Mouse (Mus musculus) olfactory bulb, adult 2 months (tissue): Measurements from ENCODE around the gene Cbarp. TPM values are rescaled to one million over a fixed set of nuclear protein-coding genes. Genes with fewer than 3 reads are reported as not detected.

Experiments used
- H3K27ac ChIP-seq: fragments of 200-500 bp; 2 replicates; pipeline ENCODE4 v1.5.1; 2012; ENCODE audit warnings: low read depth, low read length; ENCODE audit not compliant: insufficient read depth
- H3K4me1 ChIP-seq: fragments of 200-500 bp; 2 replicates; pipeline ENCODE4 v1.6.1; 2012; ENCODE audit warnings: low read length; ENCODE audit not compliant: control insufficient read depth, insufficient read depth
- H3K4me3 ChIP-seq: fragments of 200-500 bp; 2 replicates; pipeline ENCODE4 v1.5.1; 2012; ENCODE audit warnings: mild to moderate bottlenecking, low read depth, low read length, moderate library complexity; ENCODE audit not compliant: insufficient read depth
- CTCF ChIP-seq: fragments of 200-500 bp; IDR thresholded peaks from 2 replicates; pipeline ENCODE4 v1.5.1; 2012; ENCODE audit warnings: low read depth, mild to moderate bottlenecking, low read length, moderate library complexity; ENCODE audit not compliant: insufficient read depth
- POLR2A ChIP-seq: fragments of 200-500 bp; IDR thresholded peaks from 2 replicates; pipeline ENCODE4 v1.6.1; 2012; ENCODE audit warnings: mild to moderate bottlenecking, low read depth, low read length, moderate library complexity; ENCODE audit not compliant: insufficient read depth
- WGBS: fragments of 180-500 bp; shearing (Covaris S2); methylation state at CpG from one replicate; pipeline ENCODE4 v1.1.7; 2018; 5-methylcytosine and 5-hydroxymethylcytosine counted together
- polyA plus RNA-seq: library from polyadenylated mRNA; stranded (reverse); fragments of >200 nt; gene quantifications from 2 replicates; pipeline ENCODE4 v1.2.4, GENCODE M21; 2012; ENCODE audit warnings: low replicate concordance; ENCODE audit not compliant: missing spikeins, insufficient read depth, insufficient read length

Gene Cbarp
- polyA plus RNA-seq, 1 experiment, result not detected

- TF ChIP-seq CTCF (peak; percentile 67; the same call in 1 of the 2 replicates), POLR2A (no peak)
- H3K27ac ChIP-seq, result peak overlapping the region; percentile 37
- H3K4me3 ChIP-seq, result peak overlapping the region; percentile 54
- WGBS, result 5% methylated on average over 27 of the region's 27 CpGs
- peaks cover 28% of the 10 kb centered on the region for H3K4me1 ChIP-seq
Observed at GRCm38 (mm10) chr10:80114341-80115284, 26.0 kb downstream of the Cbarp start.

DNA sequence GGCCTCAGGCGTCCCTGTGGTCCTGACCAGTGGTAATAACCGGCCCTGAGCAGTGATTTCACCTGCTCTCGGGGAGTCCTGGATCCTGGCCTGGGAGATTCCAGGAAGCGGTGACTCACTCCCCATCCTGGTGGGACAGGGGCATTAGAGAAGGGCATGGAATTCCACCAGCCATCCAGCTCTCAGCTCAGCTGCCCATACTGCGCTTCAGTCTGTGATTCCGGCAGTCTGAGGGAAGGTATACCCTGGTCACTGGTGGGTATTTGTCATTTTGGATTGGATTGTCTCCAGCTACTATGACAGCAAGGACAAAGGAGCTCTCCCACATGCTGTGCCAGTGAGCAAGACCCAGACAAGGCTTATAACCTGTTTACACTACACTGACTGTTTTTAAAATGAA, 33.0 kb downstream of the Cbarp start:
- 71% methylated on average over 6 of the region's 6 CpGs for WGBS
- 0 out of 2 replicates have a peak, but pooled peaks cover 1% of the 10 kb centered on the region for H3K4me1 ChIP-seq
- H3K27ac ChIP-seq, result no peak overlapping the region
- no peak overlapping the region for H3K4me3 ChIP-seq
- no peak for TF ChIP-seq CTCF
- TF ChIP-seq POLR2A, result no peak

DNA sequence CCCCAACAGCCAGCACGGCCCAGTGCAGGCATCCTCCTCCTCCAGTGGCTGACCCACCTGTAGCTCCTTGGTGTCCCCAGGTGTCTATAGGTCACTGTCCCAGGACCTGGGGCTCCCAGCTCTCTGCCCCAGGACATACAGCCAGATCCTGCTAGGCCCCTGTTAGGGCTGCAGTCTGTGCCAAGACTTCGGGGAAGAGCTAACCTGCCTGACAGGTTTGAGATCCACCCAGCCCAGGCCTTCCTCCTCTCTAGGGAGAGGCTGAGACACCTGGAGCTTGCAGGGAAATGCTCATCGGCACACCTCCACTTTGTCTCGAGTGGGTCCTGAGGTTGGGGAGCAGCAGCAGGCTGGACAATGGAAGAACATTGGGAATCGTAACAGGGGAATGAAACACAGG, 34.7 kb downstream of the Cbarp start:
- Histone ChIP-seq H3K27ac (no peak overlapping the region), H3K4me1 (peaks cover 11% of the 10 kb centered on the region), H3K4me3 (no peak overlapping the region)
- WGBS, result 77% methylated on average over 5 of the region's 5 CpGs
- TF ChIP-seq CTCF (no peak), POLR2A (no peak)

DNA sequence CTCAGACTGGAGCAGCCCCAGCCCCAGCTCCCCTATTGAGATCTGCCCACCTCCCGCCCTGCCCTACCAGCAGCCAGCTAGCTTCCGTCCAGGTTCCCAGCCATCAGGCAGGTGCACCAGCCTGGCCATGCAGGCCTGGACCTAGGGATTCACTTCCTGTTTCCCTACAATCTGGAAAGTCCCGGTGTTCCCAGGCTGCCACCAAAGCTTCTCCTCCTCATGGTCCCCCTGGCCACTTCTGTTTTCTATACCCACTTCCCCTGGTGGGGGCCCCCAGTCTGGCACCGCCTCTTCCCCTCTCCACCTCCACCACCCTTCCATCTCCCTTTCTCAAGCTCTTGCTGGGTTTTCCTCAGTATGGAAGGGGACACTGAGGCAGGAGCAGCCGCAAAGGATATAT, 35.2 kb downstream of the Cbarp start, which contains the start of gene Sbno2:
TSS of gene Sbno2 (minus strand) at position 112 of the 400 bp plus-strand sequence.
- Histone ChIP-seq H3K4me1 (peaks cover 15% of the 10 kb centered on the region), H3K27ac (no peak within 1 kb of the TSS), H3K4me3 (no peak within 1 kb of the TSS)
- WGBS, result 75% methylated on average over 5 of the region's 5 CpGs
- TF ChIP-seq CTCF (no peak), POLR2A (no peak)

DNA sequence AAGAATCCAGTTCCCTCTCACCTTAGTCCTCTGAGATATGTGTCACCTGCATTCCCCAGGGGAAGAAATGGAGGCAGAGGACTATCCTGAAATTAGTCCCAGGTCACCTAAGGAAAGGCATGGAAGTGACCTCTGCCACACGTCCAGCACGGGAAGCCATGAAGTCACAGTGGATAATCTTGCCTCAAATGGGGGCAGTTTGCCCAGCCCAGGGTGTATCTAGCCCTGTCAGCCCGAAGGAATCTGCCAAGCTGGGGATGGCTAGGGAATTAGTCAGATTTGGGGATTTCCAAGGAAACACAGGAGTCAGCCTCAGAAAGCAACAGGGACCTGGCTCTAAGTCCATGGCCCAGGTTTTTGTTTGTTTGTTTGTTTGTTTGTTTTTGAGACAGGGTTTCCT, 36.5 kb downstream of the Cbarp start:
- Histone ChIP-seq H3K4me3 (no peak overlapping the region), H3K27ac (no peak overlapping the region), H3K4me1 (peaks cover 19% of the 10 kb centered on the region)
- TF ChIP-seq CTCF (no peak), POLR2A (no peak)
- WGBS, result 75% methylated on average over 3 of the region's 3 CpGs

GRCm38 (mm10) chr10:80103032-80103431, 37.6 kb downstream of the Cbarp start:
- 86% methylated on average over 2 of the region's 2 CpGs for WGBS
- no peak overlapping the region for H3K4me3 ChIP-seq
- no peak for TF ChIP-seq CTCF
- no peak for TF ChIP-seq POLR2A
- peaks cover 19% of the 10 kb centered on the region for H3K4me1 ChIP-seq
- H3K27ac ChIP-seq, result peak overlapping the region; percentile 47; the same call in 1 of the 2 replicates

DNA sequence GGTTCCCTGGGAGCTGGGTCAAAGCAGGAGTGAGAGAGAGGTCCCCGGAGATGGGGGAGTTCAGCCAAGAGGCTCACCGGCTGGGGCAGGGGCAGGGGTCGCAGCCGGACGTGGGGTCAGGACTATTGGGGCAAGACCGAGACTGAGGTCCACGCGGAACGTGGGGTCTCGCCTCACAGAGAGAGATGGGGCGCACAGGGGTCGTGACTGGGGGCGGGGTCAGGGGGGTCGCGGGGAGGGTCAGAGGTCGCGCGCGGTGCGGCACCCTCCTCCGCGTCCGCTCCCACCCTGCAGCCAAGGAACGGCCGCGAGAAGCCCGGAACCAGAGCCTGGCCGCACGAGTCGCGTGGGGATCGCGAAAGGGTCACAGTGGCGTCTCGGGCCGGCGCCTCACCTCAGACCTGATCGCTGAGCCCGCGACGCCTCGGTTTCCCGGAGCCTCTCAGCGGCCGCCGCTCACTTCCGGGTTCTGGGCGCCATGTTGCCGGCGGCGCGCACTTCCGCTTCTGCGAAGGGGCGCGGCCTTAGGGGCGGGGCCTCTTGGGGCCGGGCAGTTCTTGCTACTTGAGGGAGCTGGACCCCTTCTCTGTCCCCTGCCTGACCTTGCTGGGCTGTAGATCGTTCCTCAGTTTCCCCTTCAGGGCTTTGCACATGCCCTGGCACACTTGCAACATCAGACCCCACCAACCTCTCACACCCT, 38.3 kb downstream of the Cbarp start:
- Histone ChIP-seq H3K4me3 (peak overlapping the region; percentile 73), H3K4me1 (peaks cover 22% of the 10 kb centered on the region), H3K27ac (peak overlapping the region; percentile 47; the same call in 1 of the 2 replicates)
- WGBS, result under 1% methylated on average over 58 of the region's 59 CpGs
- TF ChIP-seq CTCF (no peak), POLR2A (peak; percentile 83)

GRCm38 (mm10) chr10:80100982-80101381, 39.7 kb downstream of the Cbarp start:
- Histone ChIP-seq H3K27ac (no peak overlapping the region), H3K4me3 (no peak overlapping the region), H3K4me1 (peaks cover 23% of the 10 kb centered on the region)
- TF ChIP-seq CTCF (no peak), POLR2A (no peak)
- WGBS, result 65% methylated on average over 11 of the region's 11 CpGs

GRCm38 (mm10) chr10:80098630-80099029, 42.0 kb downstream of the Cbarp start:
- no peak overlapping the region for H3K4me3 ChIP-seq
- H3K4me1 ChIP-seq, result peaks cover 30% of the 10 kb centered on the region
- TF ChIP-seq CTCF, result no peak
- no peak for TF ChIP-seq POLR2A
- H3K27ac ChIP-seq, result no peak overlapping the region
- WGBS, result 93% methylated on average over 5 of the region's 5 CpGs

DNA sequence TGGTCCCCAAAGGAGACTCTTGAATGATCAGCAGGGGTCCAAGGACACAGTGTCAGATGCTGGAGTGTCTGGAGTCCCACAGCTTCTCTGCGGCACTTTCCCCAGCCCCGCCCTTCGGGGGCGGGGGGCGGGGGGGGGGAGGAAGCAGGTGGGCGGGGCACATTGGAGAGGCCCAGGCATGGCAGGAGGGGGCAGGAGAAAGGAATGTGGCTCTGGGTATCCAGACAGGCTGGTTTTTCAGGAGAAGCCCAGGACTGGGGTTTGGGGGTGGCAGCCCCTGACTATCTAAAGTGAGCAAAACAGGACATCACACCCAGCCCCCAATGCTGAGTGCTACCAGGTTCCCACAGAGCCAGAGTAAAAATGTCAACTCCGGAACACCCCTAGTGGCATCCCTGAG, 43.4 kb downstream of the Cbarp start:
- Histone ChIP-seq H3K27ac (no peak overlapping the region), H3K4me1 (peaks cover 32% of the 10 kb centered on the region), H3K4me3 (no peak overlapping the region)
- 24% methylated on average over 4 of the region's 7 CpGs for WGBS
- TF ChIP-seq CTCF (no peak), POLR2A (no peak)
